Mouse (Mus musculus): Measurements from ENCODE around the gene Ect2l. TPM values are rescaled to one million over a fixed set of nuclear protein-coding genes. Genes with fewer than 3 reads are reported as not detected.

Ect2l gene
- polyA plus RNA-seq, 1 experiment, result not detected

DNA sequence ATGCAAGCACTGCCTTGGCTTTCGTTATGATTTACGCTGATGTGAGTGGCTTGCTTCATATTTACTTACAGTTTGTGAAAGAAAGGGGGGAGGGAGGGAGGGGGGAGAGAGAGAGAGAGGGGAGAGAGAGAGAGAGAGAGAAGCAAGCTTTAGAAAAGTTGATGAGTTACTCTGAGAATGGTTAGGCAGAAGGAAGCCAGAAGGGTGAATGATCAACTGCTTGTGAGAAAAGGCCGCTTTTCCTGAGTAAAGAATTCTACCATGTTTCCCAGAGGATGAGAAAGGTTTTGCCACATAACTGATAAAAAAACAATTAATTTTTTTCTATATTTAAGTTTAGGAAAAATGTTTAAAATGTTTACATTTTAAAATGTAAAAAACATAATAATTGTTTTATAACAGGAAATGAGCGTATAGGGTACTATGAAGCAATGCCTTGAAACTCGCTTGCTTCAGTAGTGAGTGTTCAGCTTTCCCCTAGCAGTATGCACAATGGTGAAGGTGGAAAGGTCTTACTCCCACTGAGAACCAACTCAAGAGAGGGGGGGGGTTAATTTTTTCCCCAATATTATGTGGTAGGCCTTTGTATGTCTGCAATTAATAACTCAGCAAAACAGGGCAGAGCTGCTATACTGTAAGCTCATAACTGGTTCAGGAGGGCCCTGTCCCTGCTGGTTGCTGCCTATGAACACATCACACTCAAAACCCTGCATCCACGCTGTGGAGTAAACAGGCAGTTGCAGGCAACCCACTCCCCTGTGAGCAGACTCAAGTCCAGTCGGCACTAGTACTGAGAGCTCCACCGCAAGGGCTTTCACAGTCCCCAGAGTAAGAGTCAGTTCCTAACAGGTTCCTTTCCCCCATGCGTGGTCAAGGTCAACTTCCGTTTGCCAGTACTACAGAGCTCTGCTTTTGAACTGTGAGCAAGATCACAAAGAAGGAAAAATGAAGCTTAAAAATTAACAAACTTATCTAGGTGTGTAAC, 78.7 kb downstream of the Ect2l start:
- Histone ChIP-seq H3K4me1 (ENCODE audit: control insufficient read depth, insufficient read depth, low read length) (no peaks in the 10 kb centered on the region), H3K27ac (ENCODE audit: control insufficient read depth, insufficient read depth, low read depth, low read length, poor library complexity) (no peak overlapping the region), H3K4me3 (replicated peaks; ENCODE audit: control insufficient read depth, low read depth, low read length) (no peak overlapping the region)
- WGBS, result 53% methylated on average over 10 of the region's 10 CpGs
- no peak for TF ChIP-seq CTCF (IDR thresholded peaks at IDR 0.05; ENCODE audit: control insufficient read depth, insufficient read depth, low read length)

DNA sequence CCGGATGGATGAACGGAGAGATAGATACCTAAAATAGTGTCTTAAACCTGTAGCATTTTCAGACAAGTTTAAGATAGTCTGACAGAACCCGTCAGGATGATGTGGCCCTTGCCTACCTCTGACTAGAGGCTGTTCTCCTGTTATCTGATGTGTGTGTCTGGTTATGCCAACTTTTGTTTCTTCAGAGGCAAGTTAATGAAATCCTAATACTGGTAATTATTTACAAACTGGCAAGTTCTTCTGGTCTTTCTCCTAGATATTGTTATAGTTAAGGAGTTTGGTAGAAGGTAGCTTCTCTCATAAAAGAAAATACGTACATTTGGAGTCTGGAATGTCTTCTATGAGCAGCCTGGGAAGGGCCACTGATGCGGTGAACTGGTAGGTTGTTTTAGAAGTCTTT, 80.4 kb downstream of the Ect2l start:
- Histone ChIP-seq H3K4me3 (replicated peaks; ENCODE audit: control insufficient read depth, low read depth, low read length) (no peak overlapping the region), H3K4me1 (ENCODE audit: control insufficient read depth, insufficient read depth, low read length) (no peaks in the 10 kb centered on the region), H3K27ac (ENCODE audit: control insufficient read depth, insufficient read depth, low read depth, low read length, poor library complexity) (no peak overlapping the region)
- TF ChIP-seq POLR2A (IDR thresholded peaks at IDR 0.05; ENCODE audit: borderline replicate concordance, control insufficient read depth, low read depth, low read length) (no peak), CTCF (IDR thresholded peaks at IDR 0.05; ENCODE audit: control insufficient read depth, insufficient read depth, low read length) (no peak)
- WGBS, result 88% methylated on average over 5 of the region's 5 CpGs

DNA sequence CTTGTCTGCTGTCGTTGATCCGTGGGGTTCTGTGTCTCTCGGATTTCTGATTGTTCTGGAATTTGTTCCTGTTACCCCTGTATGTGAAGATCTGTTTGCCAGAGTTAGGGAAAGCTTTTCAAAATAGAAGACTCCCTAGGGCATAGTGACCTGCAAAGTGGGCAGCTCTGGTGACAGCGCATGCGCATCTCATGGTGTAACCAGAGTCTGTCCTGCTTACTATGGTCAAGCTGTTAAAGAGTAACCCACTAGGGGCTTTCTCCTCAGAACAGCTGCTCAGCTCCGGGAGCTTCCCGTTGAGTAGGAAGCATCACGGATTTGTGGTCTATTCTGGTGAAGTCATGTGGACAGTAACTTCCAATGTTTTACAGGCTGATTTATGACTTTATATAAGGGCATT, 92.4 kb downstream of the Ect2l start:
- H3K4me1 ChIP-seq (ENCODE audit: control insufficient read depth, insufficient read depth, low read length), result no peaks in the 10 kb centered on the region
- TF ChIP-seq POLR2A (IDR thresholded peaks at IDR 0.05; ENCODE audit: borderline replicate concordance, control insufficient read depth, low read depth, low read length) (no peak), CTCF (IDR thresholded peaks at IDR 0.05; ENCODE audit: control insufficient read depth, insufficient read depth, low read length) (no peak)
- WGBS, result 83% methylated on average over 8 of the region's 8 CpGs
- no peak overlapping the region for H3K4me3 ChIP-seq (replicated peaks; ENCODE audit: control insufficient read depth, low read depth, low read length)
- no peak overlapping the region for H3K27ac ChIP-seq (ENCODE audit: control insufficient read depth, insufficient read depth, low read depth, low read length, poor library complexity)

DNA sequence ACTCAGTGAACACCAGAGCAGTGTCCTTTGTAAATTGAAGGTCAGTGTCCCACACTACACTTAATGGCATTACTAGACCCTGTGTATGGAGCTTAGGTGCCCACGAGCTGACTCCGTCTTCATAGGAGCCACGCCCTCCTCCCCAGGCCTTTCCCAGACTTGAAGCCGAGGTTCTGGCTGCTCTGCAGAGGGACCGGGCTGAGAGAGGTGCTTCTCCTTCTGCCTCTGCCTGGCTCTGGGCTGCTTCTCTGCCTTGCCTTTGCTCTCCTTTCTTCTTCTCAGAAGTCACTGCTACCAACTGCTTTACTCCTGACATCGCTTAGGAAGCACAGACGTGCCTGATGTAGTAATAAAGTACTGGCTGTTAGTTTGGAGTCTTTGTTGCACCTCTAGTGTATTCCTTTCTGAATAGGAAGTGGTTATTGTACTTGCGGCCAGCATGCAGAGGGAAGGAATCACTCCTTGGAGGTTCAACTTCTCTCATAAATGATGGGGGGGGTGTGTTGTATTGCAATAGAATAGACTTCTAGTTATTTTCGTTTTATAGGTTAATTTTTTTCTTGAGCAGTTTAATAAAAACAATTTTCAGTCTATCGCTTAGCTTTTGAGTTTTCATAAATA, 97.1 kb downstream of the Ect2l start:
- no peak overlapping the region for H3K4me3 ChIP-seq (replicated peaks; ENCODE audit: control insufficient read depth, low read depth, low read length)
- H3K27ac ChIP-seq (ENCODE audit: control insufficient read depth, insufficient read depth, low read depth, low read length, poor library complexity), result no peak overlapping the region
- H3K4me1 ChIP-seq (ENCODE audit: control insufficient read depth, insufficient read depth, low read length), result no peaks in the 10 kb centered on the region
- 43% methylated on average over 10 of the region's 10 CpGs for WGBS
- no peak for TF ChIP-seq POLR2A (IDR thresholded peaks at IDR 0.05; ENCODE audit: borderline replicate concordance, control insufficient read depth, low read depth, low read length)
- TF ChIP-seq CTCF (IDR thresholded peaks at IDR 0.05; ENCODE audit: control insufficient read depth, insufficient read depth, low read length), result no peak

DNA sequence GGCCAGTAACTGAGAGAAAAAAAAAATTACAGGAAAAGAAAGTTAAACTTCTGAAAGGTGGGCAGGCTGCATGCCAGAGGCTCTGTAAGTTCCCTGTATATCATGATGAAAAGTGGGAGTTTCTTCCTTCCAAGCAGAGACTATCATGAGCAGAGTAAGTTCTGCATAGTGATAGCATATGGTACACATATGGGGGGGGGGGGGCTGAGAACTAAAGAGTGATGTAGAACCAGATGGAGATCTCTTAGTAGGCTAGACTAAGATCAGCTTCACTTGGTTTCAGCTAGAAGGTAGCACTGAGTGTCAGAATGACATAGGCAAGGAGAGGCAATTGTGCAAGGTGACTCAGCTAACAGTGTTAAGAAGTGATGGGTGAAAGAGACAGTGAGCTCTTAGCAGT, 99.8 kb downstream of the Ect2l start:
- Histone ChIP-seq H3K4me1 (ENCODE audit: control insufficient read depth, insufficient read depth, low read length) (no peaks in the 10 kb centered on the region), H3K4me3 (replicated peaks; ENCODE audit: control insufficient read depth, low read depth, low read length) (no peak overlapping the region), H3K27ac (ENCODE audit: control insufficient read depth, insufficient read depth, low read depth, low read length, poor library complexity) (no peak overlapping the region)
- TF ChIP-seq POLR2A (IDR thresholded peaks at IDR 0.05; ENCODE audit: borderline replicate concordance, control insufficient read depth, low read depth, low read length), result no peak
- TF ChIP-seq CTCF (IDR thresholded peaks at IDR 0.05; ENCODE audit: control insufficient read depth, insufficient read depth, low read length), result no peak

DNA sequence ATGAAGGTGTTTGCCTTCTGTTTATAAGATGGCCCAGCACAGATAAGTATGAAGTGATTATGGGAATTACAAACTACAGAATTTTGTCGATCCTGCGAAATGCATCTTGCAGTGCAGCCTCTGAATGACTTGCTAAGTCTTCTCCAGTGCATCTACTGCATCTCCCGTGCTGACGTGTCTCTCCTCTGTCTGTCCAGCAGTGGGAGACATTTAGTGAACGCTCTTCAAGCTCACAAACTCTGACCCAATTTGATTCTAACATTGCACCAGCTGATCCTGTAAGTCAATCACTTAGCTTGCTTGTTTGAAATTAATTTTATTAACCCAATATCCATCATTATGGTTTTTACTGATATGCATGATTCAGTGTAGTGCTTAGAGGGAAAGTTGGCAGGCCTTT, 103.2 kb downstream of the Ect2l start:
- WGBS, result 71% methylated on average over 5 of the region's 5 CpGs
- TF ChIP-seq POLR2A (IDR thresholded peaks at IDR 0.05; ENCODE audit: borderline replicate concordance, control insufficient read depth, low read depth, low read length), result no peak
- no peak for TF ChIP-seq CTCF (IDR thresholded peaks at IDR 0.05; ENCODE audit: control insufficient read depth, insufficient read depth, low read length)
- Histone ChIP-seq H3K4me1 (ENCODE audit: control insufficient read depth, insufficient read depth, low read length) (no peaks in the 10 kb centered on the region), H3K4me3 (replicated peaks; ENCODE audit: control insufficient read depth, low read depth, low read length) (no peak overlapping the region), H3K27ac (ENCODE audit: control insufficient read depth, insufficient read depth, low read depth, low read length, poor library complexity) (no peak overlapping the region)

DNA sequence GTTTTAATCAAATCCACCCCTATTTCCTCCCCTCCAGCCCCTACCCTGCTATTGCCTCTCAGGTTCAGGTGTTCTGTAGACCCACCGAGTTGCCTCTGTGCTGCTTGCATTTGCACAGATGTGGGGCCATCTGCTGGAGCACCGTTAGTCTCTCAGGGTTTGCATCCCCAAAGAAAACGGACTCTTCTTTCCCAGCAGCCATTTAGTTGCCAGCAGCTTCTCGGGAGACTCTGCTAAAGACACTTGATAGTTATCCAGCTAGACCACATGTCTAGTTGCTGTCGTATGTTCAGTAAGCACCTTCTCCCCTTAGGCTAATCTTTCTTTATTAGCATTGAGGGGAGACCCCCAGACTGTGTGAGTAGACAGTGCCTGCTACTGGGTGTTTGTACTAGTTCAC, 108.5 kb downstream of the Ect2l start:
- Histone ChIP-seq H3K4me1 (ENCODE audit: control insufficient read depth, insufficient read depth, low read length) (no peaks in the 10 kb centered on the region), H3K27ac (ENCODE audit: control insufficient read depth, insufficient read depth, low read depth, low read length, poor library complexity) (no peak overlapping the region), H3K4me3 (replicated peaks; ENCODE audit: control insufficient read depth, low read depth, low read length) (no peak overlapping the region)
- TF ChIP-seq POLR2A (IDR thresholded peaks at IDR 0.05; ENCODE audit: borderline replicate concordance, control insufficient read depth, low read depth, low read length) (no peak), CTCF (IDR thresholded peaks at IDR 0.05; ENCODE audit: control insufficient read depth, insufficient read depth, low read length) (no peak)
- 70% methylated on average over 5 of the region's 5 CpGs for WGBS

DNA sequence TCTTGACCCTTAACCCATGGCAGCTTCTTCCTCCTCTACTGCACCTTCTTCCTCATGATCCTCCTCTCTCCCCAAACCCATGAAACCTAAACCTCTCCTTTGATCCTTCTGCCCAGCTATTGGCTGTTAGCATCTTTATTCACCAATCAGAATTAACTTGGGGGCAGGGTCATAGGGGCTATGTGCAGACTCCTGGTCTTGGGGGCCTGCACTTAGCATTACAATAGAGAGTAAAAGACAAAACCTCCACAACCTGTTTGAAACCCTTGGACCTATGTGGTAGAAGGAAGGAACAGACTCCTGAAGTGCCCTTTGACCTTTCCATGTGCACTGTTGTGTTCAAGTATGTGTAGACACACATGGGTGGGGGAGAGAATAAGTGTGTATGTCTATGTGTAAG, 120.0 kb downstream of the Ect2l start:
- Histone ChIP-seq H3K4me1 (ENCODE audit: control insufficient read depth, insufficient read depth, low read length) (no peaks in the 10 kb centered on the region), H3K4me3 (replicated peaks; ENCODE audit: control insufficient read depth, low read depth, low read length) (no peak overlapping the region), H3K27ac (ENCODE audit: control insufficient read depth, insufficient read depth, low read depth, low read length, poor library complexity) (no peak overlapping the region)
- TF ChIP-seq POLR2A (IDR thresholded peaks at IDR 0.05; ENCODE audit: borderline replicate concordance, control insufficient read depth, low read depth, low read length) (no peak), CTCF (IDR thresholded peaks at IDR 0.05; ENCODE audit: control insufficient read depth, insufficient read depth, low read length) (no peak)
